Mouse (Mus musculus) embryo, embryonic 11 days (tissue): ENCODE results near the gene D430041D05Rik.
"Not testable (repeated sequence)": the region's sequence is repeated elsewhere in the genome, so short reads cannot be mapped to it uniquely, and the experiment has no call there.

ENCODE experiments used
- DNase-seq: peaks from one replicate; pipeline ENCODE4 v3.0.0-alpha.2; 2015

The D430041D05Rik gene

DNA sequence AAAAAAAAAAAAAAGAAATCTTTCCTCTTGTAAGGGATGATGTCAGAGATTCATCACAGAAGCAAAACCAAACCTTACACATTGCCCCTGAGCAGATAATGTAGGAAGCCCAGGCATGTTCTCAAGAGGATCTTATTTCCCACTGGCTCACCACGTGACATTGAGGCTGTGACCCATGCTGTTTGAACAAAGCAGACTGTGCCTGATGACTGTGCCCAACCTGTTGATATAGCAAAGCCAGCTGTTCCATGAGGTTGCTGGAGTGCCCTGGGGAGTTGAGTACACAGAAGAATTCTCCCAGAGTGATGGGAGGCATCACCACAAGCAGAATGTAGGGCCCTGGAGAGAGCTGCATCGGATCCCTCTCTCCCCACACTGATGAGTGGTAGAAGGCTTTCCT lies 274.9 kb downstream of the D430041D05Rik start:
- no peak for DNase-seq

DNA sequence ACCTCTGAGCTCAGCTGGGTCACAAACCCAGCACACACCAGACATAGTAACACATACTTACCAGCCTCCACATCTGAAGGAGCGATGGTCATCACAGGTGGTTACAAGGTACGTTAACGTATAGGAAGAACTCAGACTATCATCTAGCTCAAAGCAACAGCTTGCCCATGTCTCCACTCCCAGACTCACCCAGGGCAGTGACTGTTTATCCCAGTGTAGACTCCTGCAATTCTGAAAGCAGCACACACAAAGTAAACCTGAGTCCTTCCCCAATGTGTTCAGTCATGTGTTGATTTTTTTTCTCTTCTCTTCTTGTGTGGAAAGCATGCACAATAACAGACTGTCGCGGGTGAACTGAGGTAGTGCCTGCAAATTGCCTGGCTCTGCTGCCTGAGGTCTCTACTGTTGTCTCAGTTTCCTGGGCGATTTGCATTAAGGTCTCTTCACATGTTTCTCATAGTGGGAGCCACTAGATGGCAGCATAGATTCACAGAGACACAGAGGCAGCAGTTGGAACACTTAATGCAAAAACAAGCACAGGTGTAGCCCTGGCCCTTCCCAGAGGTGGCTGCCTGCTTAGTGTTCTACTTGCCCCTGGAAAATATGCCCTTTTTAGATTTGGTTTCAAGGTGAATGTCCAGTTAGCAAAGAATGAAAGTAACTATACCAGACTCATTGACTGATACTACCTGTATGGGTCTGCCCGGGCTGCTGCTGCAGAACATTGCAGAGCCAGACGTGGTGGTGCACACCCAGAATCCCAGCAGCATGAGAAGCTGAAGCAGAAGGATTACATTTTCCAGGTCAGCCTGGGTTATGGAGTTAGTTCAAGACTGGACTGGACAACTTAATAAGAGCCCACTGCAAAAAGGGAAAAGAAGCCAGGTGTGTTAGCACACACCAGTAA lies 276.4 kb downstream of the D430041D05Rik start:
- peak; percentile 83 for DNase-seq

DNA sequence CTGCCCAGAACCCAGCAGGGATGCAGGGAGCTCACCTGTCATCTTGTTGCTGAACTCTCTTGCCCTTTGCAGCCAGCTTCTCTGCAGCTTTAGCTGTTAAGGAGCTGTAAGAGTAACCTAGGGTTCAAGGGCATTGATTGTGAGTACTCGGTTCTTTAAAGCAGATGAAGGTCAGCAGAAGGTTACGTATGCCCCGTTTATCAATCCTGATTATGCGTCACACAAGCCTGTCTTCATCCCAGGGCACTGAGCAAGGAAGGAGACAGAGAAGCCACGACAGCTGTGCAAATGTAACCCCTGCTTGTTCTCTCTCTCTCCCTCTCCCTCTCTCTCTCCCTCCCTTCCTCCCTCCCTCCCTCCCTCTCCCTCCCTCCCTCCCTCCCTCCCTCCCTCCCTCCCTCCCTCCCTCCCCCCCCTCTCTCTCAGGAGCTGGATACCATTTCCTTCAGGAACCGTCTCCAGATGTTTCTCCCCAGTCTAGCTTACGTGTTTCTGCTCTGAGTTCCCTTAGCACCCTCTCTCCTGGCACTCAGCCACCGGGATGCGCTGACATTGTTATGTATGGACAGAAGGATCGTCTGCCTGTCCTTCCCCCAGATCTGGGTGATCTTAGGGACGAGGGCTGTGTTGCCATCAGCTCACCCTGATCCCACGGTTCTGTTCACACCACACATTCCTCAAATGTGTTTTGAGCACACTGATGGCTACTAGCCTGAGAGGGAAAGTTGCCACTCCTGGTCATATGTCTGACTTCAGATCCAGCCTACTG lies 277.6 kb downstream of the D430041D05Rik start:
- no peak for DNase-seq

DNA sequence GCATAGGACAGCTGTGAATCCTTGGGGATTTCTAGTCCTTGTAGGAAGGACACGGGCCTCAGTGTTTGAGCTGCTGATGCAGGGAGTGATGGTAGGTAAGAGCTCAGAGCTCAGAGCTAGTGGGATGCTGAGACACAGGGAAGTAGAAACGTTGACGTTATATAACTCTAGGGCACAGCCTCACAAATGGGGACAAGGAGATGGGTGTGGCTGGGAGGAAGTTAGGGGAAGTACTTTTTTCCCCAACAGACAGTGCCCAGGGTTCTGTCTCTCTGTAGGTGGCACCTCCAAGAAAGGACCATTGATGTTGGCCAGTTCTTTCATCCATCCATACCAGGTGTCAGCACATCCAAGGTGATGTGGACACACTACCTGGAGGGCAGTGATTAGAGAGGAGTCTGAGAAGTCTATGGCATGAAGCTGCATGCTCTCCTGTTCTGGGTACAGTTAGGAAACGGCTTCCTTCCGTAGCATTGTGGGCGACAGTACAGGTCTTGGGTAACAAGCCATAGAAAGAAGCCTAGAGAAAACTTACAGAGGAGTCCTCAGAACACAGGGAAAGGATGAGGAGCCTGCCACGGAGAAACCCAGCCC lies 278.4 kb downstream of the D430041D05Rik start:
- DNase-seq: no peak

DNA sequence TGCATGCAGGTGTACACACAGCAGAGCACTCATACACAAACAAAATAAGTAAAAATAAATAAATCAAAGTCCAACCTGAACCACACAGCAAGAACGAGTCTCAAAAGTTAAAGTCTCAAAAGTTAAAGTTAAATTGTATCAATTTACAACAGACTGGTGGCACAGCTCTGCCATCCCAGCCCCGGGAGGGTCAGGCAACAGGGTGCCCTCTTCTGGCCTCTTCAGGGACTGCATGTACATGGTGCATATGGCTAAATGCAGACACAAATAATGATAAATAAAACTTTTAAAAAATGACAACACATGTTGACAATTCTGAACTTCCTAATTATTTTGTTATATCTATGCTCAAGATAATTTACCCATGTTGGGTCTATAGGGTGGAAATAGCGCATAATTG lies 279.8 kb downstream of the D430041D05Rik start:
- DNase-seq: no peak

DNA sequence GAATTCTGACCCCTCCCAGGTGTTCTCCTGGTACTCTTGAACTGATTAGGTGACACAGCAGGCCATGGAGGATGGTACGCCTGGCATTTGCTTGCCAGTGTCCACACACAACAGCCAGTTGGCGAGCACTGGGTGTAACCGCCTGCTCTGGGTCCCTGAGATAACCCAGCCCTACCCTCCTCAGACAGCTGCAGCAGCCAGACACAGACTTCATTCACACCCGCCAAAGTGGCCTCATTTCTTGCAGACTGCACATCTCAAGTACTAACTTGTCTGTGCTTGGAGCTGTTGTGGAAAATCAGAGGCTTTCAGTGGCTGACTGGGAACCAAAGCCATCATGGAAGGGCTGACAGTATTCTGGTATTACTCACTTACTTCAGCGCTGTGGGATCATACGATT lies 280.6 kb downstream of the D430041D05Rik start:
- DNase-seq: no peak

DNA sequence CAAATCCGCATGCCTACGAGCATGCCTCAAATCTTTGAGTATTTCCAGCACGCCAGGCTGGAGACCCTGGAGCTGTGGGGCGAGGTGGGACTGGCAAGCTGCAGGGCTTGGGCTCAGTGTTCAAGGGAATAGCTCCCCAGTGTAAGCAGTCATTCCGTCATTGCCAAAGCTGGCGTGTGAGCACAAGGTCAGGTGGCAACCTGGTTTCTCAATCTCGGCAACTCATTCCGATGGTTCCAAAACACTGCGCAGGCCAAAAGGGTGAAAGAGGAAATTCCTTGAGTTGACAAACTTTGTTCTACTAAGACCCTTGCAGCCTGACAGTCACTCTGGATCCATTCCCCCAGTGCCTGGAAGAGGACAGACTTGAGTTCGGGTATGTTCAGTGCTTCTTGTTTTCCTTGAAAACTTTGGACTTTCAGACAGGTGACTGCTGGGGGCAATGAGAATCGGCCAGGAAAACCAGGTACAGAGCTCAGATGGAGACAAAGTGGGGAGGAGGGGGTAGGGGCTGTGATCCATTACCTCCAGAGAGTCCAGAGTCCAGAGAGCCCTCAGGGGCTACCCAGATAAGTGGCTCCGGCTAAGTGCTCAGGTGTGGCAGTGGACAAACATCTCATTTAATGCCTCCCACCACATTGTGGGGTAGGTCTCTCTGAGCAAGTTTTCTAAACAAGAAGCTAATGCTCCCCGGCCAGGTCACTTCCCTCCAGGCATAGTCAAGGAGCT lies 281.8 kb downstream of the D430041D05Rik start:
- no peak for DNase-seq

DNA sequence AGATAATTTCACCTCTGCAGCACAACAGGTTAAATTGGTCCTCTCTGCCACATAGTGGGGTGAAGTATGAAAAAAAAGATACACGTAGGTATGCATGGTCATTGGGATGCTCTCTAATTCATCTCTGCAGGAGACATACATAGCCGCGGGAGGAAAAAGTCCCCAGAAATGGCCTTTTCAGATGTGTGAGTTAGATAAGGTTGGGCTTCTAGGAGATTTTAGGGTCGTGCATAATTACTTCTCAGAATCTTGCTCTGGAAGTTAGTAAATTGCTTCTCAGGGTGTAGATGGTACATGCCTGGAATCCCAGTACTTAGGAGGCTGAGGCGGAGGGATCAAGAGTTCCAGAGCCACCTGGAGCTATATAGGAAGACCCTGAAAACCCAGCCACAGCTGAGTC lies 286.7 kb downstream of the D430041D05Rik start:
- DNase-seq: no peak

DNA sequence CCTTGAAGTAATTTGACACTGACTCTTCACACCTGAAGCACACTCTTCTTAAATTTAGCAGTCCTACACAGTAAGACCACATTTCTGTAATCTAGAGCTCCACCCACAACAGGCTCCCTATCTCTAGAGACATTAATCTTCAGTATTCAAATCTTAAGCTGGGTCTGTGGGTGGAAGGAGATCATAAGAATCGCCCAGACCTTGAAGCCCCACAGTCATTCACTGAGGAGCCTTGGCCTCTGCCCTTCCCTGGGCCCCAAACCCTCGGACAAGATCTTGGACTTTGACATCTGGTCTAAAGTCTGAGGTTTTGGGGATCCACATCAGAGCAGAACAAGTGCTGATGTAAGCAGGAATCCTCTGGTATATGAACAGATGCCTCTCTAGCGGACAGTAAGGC lies 287.3 kb downstream of the D430041D05Rik start:
- no peak for DNase-seq

DNA sequence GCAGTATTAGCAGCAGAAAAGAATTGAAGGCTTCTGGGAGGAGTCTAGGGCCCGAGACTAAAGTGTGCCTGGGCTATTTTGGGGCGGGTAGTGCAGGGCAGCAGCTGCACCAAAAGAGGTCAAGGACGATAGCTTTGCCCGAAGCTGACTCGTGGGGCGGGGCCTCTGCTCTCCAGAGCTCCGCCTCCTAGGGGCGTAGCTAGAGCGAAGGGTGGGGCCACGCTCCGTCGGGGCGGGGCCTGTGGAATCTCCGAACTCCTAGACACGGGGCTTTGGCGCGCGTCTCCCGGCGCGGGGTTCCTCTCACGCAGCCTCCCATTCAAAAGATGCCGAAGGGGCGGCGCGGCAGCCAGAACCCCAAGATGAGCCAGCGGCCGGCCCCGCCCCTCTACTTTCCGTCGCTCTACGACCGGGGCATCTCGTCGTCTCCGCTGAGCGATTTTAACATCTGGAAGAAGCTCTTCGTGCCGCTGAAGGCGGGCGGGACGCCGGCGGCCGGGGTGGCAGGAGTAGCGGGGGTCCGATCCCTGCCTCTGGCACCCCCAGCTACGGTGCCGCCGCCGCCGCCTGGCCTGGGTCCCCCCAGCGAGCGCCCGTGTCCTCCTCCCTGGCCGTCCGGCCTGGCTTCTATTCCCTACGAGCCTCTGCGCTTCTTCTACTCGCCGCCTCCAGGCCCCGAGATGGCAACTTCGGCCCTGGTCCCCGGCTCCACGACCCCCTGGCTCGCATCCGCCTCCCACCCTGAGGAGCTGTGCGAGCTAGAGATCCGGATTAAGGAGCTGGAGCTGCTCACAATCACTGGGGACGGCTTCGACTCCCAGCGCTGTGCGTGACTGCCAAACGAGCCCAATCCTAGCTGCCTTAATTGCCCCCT lies 288.1 kb downstream of the D430041D05Rik start, which contains the start of gene A930018P22Rik:
Gene A930018P22Rik, plus strand, starts transcription at position 265 of the 874 bp plus-strand sequence.
- peak; percentile 97 for DNase-seq

DNA sequence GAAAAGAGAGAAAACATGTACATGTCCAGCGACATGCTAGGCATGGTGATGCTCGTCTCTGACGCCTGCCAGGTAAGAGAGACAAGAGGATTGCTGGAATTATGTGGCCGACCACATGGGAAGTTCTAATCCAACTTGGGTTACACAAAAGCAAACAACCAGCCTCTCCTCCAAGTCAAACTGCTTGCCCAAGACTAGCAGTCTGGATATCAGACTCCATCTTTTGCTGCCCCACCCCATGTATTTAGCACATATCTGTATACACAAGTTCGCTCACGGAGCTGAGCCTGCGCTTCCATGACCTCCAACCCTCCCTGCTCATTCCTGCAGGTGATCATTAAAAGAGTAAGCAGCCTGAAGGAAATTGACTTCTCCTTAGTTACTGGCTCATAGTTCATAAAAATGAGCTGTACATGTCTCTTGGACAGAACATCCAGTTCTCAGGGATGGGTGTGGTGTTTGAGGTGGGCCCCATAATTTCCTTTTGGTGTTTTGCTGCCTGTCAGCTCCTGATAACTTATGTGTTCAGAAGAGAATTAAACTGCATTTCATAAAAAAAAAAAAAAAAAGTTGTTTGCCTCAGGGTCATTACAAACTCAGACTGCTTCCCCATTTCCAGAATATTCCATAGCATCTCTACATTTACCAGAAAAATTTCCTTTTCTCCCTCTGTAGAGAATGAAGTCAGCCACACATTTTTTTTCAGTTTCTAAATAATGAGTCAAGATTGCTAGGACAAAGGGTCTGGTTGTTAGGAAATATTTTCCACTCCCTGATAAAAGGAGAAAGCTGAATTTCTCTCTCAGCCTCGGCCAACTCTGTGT lies 288.9 kb downstream of the D430041D05Rik start:
- no peak for DNase-seq

DNA sequence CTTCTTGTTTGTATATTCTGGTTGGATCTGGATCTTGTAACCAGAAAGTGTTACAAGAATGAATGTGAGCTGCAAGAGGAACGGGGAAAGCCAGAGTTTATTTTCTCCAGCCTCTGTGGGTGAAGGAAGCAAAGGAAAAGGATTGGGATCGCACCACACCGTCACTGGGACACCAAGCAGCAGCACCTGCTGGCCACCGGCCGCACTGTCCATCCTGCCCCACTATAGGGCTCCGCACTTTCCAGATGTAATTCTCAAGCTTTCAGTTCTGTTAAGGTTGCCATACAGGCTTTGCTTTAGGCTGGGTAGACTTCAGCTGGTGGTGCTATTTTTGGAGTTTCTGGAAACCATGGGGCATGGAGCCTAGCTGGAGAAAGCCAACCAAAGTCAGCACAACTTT lies 290.5 kb downstream of the D430041D05Rik start:
- DNase-seq: no peak

DNA sequence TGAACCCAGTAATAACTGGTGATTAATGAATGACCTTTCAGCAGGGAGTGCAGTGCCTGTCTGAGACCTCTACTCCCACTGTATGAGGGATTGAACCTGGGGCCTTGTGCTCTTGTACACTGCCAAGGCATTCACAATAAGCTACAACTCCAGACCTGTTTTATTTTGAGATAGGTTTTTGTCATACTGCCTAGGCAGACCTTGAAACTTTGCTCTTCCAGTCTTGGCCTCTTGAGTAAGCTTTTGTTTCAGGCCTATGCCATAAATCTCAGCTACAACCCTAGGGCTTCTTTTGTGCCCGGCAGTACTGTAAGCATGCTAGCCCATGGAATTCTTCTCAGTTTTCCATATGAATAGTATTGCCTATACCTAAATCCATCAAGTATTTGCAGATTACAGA lies 291.7 kb downstream of the D430041D05Rik start:
- DNase-seq: no peak

DNA sequence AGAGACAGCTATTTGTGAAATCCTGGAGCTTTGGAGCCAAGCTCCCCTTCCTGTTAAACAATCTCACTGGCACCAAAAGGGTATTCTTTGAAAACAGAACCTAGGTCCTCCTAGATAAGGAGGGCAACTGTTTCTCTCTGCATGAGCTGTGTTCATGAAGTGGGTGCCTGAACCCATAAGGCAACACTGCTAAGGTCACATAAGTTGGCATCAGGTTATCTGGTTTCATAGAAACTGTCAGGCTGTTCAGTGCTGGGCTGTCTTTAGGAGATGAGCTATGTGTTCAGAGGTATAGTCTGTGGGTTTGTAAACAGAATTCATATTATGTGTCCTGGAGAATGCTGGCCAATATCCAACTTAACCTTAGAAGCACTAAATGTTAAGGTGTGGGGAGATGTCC lies 293.6 kb downstream of the D430041D05Rik start:
- DNase-seq: not testable (repeated sequence)

DNA sequence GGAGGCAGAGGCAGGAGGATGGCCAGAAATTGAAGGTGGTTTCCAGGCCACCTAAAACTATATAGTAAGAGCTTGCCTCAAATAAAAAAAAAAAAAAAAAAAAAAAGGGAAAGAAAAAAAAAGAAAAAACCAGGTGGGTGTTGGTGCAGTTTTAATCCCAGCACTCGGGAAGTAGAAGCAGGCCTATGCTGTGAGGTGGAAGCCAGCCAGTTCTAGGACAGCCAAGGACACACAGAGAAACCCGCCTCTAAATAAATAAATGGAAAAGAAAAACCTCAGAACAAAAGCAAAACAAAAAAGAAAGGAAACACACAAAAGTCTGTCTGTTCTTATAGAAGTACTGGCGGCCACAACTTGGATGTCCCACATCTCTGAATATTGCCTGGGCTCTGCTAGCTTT lies 295.9 kb downstream of the D430041D05Rik start:
- DNase-seq: no peak

DNA sequence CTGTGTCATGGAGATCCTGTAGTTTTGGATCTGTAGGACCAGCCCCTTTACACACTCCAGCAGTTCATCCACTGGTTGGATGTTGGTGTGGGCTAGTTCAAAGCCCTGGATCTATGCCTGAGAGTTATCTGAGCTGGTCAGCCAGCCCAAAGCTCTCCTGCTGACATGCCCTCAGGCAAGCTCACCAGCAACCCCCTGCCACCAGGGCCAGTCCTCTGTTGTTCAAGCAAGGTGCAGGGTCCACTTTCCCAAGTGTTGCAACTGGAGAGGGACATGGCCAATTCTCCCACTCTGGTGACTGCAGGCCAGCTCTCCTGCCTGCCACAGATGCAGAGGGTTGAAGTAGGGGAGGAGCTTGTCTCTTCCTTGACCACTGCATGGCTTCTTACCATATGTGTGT lies 297.2 kb downstream of the D430041D05Rik start:
- not testable (repeated sequence) for DNase-seq

DNA sequence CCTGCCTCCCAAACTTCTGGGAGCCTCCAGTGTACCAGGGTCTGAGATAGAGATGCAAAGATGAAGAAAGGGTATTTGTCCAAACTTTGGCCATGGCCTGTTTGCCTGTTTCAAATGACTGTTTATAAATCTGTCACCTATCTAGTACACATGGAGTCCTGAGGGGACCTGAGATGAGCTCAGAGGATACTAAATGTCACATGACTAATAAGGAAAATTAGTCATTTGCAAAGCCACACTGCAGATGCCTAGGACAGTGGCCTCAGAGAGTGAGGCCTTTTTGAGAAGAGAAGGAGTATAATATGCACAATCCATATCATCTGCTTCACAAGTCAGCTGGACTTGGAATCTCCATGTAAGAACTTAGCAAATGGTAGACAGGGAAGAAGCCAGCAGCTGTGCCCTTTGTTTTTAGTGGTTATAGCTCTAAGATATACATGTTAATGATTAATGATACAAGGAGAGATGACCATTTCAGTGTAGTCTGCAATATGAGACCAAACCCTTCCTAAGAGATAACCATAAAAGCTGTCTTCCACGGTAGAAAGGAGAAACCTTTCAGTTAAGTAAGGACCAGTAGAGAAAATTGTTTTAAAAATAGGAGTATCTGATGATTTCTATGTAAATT lies 299.5 kb downstream of the D430041D05Rik start:
- not testable (repeated sequence) for DNase-seq

DNA sequence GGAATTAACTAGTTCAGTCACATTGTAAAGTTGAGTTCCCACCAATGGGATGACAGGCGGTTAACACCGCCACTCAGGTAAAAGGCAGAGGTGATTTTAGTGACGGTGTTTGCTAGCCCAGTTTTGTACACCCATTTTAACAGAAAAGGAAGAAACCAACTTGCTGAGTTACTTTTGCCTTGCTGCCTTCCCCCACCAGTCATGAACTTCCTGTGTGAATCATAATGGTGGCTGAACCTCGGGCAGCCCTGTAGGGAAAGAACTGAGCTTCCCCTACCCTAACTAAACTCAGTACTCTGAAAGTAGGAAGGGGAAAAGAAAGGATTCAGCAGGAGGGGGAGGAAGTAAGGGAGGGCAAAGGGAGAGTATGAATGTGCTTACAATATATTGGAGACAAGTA lies 300.8 kb downstream of the D430041D05Rik start:
- DNase-seq: no peak

DNA sequence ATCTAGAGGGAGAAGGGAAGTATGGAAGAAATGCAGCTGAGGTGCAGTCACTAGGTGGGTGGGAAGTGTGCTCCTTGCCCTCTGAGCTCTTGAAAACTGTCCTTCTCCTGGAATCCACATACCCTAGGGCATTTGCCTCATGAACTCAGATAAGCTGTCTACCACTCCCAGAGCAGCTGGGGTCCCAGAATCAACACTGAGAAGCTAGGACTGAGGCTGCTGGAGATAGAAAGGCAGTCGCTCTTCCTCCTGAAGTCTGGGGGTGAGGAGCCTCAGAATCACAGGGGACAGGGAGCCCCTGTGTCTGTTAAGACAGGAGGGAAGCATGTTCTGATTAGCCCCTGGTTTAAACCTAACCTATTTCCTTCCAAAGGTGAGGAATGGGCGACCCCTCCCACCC lies 301.3 kb downstream of the D430041D05Rik start:
- no peak for DNase-seq

DNA sequence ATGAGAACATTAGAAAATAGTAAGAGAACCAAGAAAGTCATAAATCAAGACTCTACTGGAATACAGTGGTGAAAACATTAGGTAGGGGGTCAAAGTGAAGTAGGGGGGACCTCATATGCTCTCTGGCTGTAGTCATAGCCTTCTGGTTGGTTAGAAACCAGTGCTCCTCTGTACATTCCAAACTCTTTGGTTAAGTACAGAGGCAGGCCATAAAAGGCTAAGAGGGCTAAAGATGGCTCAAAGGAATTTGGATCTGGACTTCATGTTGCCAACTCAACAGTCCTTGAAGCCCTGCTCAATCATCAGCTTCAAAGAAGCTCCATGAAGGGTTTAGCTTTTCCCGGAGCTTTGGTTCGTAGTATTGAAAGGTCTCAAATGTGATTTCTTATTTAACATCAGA lies 301.8 kb downstream of the D430041D05Rik start:
- not testable (repeated sequence) for DNase-seq
